Mouse (Mus musculus) spleen, postnatal 10 days (tissue): Measurements from ENCODE around the gene Pik3r5.

Experiments
- DNase-seq, 2 experiments: peaks; one replicate each; pipeline ENCODE4 v3.0.0; 2021 to 2022; ENCODE audit warnings: low spot score in 2 of 2

Gene Pik3r5

GRCm38 (mm10) chr11:68520439-68520838, 88.5 kb downstream of the Pik3r5 start:
- DNase-seq = no peak

- DNase-seq = no peak
These were observed 89.4 kb downstream of the Pik3r5 start for GRCm38 (mm10) chr11:68521352-68521751.

GRCm38 (mm10) chr11:68526441-68526840, 94.5 kb downstream of the Pik3r5 start:
- no peak for DNase-seq

GRCm38 (mm10) chr11:68531066-68531806, 99.3 kb downstream of the Pik3r5 start:
- DNase-seq = peak in 1 of 2 experiments; percentile 62

- no peak for DNase-seq
These were observed 100.1 kb downstream of the Pik3r5 start for GRCm38 (mm10) chr11:68531941-68532535.

GRCm38 (mm10) chr11:68532773-68533172, 100.9 kb downstream of the Pik3r5 start:
- no peak for DNase-seq

GRCm38 (mm10) chr11:68533971-68534475, 102.1 kb downstream of the Pik3r5 start:
- DNase-seq = no peak

- no peak for DNase-seq
These were observed 104.1 kb downstream of the Pik3r5 start for GRCm38 (mm10) chr11:68536026-68536425.

GRCm38 (mm10) chr11:68536465-68536864, 104.5 kb downstream of the Pik3r5 start:
- no peak for DNase-seq

GRCm38 (mm10) chr11:68539621-68540020, 107.7 kb downstream of the Pik3r5 start:
- DNase-seq = no peak

- no peak for DNase-seq
These were observed 112.6 kb downstream of the Pik3r5 start for GRCm38 (mm10) chr11:68544554-68544953.

- no peak for DNase-seq
These were observed 113.3 kb downstream of the Pik3r5 start for GRCm38 (mm10) chr11:68545172-68545571.

- DNase-seq = no peak
These were observed 113.8 kb downstream of the Pik3r5 start for GRCm38 (mm10) chr11:68545682-68546222.
